Mouse (Mus musculus) embryo, embryonic 10.5 days (tissue): Measurements from ENCODE around the gene Rhox1.
"Not testable (repeated sequence)": the region's sequence is repeated elsewhere in the genome, so short reads cannot be mapped to it uniquely, and the experiment has no call there.

ENCODE experiments used
- DNase-seq: peaks from one replicate; pipeline ENCODE4 v3.0.0-alpha.2; 2015; ENCODE audit warnings: low spot score

The Rhox1 gene

GRCm38 (mm10) chrX:37222158-37222557, at the start of gene Rhox1:
Gene Rhox1 (minus strand): TSS chrX:37222258.
- DNase-seq: not testable (repeated sequence)

DNA sequence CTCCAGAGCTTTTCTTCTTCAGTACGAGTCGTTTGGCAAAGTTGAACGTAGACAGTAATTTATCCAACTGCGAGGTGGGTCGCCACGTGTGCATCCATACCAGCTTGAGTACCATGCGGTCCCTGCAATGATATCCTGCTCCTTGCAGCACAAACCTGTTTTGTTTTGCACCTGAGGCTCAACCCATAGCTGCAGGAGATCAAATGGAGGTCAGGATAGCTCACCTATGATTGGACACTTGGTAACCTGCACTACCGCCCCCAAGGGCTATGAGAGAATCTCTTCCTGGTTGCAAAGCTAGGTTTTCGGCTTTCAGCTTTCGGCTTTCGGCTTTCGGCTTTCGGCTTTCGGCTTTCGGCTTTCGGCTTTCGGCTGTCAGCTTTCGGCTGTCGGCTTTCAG, 43.0 kb upstream of the Rhox1 start, which contains the start of gene Rhox4a:
Rhox4a (plus strand) TSS at position 301 of the 400 bp plus-strand sequence.
- DNase-seq: not testable (repeated sequence)

GRCm38 (mm10) chrX:37249619-37250018, 27.6 kb upstream of the Rhox1 start, which contains the start of gene Rhox3a:
Gene Rhox3a (plus strand): TSS chrX:37249919.
- DNase-seq: not testable (repeated sequence)

- DNase-seq: not testable (repeated sequence)
Measured at GRCm38 (mm10) chrX:37244676-37245075, 22.6 kb upstream of the Rhox1 start, which contains the start of gene Rhox2a. Gene Rhox2a (plus strand): TSS chrX:37244976.

DNA sequence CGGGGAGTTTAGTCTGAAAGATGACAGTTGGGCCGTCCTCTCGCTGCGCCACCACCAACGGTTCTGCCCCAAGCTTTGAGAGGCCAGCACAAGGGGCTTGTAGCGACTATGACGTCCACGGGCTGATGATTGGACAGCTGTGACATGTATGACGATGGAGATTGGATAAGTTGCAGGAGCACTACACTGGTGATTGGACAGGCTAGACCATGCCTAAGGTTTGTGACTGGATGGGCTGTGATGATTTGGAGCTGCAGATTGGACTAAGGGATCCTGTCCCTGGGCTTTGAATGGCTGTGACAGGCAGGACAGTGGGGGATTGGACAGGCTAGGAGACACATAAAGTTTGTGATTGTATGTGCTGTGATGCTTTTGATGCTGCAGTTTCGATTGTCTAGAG, 11.1 kb downstream of the Rhox1 start, which contains the start of gene Gm9:
Gm9 (minus strand) TSS at position 101 of the 400 bp plus-strand sequence.
- DNase-seq: no peak

DNA sequence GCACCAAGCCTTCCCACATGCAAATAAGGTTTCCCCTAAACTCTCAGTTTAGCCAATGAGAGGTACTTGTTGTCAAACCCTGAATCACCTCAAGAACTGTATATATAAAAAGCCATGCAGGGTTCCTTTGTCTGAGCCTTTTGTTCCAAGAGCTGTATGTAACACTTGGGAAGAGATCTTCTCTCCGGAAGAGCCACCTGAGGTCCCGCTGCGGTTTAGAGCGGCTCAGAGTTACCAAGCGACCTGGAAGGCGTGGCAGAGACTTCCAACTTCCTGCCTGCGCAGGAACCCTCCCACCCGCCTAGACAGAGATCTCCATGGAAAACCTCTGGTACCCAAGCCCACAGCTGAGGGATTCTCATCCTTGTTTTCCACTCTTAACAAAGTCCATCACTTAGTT, 23.4 kb downstream of the Rhox1 start:
- DNase-seq: no peak

DNA sequence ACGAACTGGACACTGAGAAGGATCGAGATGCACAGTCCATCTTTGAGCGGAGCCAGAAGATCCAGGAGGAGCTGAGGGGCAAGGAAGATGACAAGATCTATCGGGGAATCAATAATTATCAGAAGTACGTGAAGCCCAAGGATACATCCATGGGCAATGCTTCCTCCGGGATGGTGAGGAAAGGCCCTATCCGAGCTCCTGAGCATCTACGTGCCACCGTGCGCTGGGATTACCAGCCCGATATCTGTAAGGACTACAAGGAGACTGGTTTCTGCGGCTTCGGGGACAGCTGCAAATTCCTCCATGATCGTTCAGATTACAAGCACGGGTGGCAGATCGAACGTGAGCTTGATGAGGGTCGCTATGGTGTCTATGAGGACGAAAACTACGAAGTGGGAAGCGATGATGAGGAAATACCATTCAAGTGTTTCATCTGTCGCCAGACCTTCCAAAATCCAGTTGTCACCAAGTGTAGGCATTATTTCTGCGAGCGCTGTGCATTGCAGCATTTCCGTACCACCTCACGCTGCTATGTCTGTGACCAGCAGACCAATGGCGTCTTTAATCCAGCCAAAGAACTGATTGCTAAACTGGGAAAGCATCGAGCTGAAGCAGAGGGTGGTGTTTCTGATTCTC, 30.2 kb downstream of the Rhox1 start:
- peak; percentile 34 for DNase-seq

GRCm38 (mm10) chrX:37191105-37191743, 30.8 kb downstream of the Rhox1 start, which contains the start of the genes Ndufa1 and Rnf113a1:
Gene Ndufa1 (minus strand): TSS chrX:37191163.
Gene Rnf113a1 (plus strand): TSS chrX:37191245.
- DNase-seq: peak; percentile 80

DNA sequence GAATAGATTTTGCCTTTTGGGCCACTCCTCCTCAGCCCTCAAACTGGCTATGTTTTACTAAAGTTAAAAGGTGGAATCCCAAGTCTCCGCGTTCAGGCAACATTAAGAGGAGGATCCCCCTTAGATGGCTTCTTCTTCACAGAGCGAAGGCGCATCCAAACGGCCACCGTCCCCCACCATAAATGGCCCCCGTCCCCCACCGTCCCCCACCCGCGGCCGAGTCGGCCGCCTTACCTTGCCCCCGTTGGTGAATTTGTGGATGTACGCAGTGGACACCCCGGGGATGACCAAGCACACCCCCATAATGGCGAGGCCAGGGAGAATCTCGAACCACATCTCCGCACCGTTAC, 31.3 kb downstream of the Rhox1 start:
- no peak for DNase-seq

- DNase-seq: not testable (repeated sequence)
Measured at GRCm38 (mm10) chrX:37184401-37184800, 37.7 kb downstream of the Rhox1 start.

- no peak for DNase-seq
Measured at GRCm38 (mm10) chrX:37168742-37169141, 53.3 kb downstream of the Rhox1 start, which contains the start of gene Akap14. Gene Akap14 (minus strand): TSS chrX:37168842.

DNA sequence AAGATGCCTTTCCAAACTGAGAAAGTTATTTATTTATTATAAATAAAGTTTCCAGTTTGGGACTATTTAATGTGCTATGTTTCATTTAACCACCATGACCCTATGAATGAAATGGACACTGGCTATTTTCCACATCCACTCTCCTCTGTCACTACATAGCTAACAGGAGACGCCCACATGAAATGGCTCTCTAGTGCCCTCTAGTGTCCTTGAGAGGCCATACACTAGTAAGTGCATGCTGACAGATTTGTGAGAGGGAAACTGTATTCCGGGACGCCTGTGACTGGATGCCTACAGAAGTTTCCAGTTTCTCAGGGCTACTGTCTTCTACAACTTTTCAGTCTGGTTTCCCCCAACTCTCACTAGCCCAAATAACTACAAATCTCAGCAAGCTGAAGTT, 55.0 kb downstream of the Rhox1 start:
- peak; percentile 75 for DNase-seq
